Mouse (Mus musculus): ENCODE data around the gene Hs3st3a1. TPM values are rescaled to one million over a fixed set of nuclear protein-coding genes. Genes with fewer than 3 reads are reported as not detected.

Hs3st3a1 gene
- total RNA-seq, 4 experiments from 2014 or later: 0.70 to 0.91 (median 0.77) TPM

DNA sequence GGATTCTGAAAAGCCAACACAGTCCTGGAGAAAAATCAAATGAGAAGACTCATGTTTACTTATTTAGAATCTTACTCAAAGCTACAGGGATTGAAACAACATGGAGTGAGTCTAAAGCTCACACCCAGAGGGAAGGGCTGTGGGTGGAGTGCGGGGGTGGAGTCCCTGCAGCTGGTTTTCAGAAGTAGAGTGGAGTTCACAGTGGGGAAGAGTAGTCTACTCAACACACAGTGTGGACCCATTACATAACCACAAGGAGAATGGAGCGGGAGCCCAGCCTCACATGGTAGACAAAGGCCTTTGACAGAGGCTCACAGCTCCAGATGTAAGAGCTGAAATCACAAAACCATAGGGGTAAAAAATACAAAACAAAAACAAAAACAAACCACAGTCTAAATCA, 123.2 kb downstream of the Hs3st3a1 start:
- DNase-seq (ENCODE audit: low spot score in 2 of 2): no peak

DNA sequence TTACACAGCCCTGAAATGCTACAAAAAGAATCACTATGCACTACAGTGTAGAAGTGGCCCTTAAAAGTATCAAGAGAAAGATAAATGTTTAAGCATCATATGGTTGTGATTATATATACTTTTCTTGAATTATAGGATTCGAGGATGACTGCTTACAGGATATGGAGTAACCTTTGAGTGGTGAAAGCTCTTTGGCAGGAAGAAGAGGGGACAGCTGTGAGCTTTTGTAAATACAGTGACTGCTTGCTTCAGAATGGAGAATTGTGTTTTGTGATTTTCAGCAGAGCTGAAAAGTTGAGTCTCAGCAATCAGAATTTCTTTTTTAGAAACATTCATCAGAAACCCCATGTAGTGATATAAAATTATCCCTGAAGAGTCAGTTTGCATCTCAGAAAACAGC, 124.3 kb downstream of the Hs3st3a1 start:
- no peak for DNase-seq (ENCODE audit: low spot score in 2 of 2)

DNA sequence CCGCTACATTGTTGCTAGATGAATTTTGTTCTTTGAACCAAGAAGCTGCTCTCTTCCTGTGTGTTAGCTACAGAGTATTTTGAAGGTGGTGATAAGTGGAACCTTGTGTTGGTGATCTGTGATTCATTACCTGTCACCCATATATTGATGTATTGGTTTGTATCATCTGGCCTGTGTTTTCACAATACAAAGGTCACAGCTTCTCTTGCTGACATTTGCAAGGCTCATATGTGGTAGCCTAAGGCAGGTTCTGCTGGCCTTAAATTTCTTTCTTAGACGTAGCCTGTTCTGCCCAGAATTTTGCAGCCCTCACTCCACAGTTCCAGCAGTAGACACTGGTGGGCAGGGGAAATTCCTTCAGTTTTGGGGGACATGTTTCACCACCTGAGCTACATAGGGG, 125.3 kb downstream of the Hs3st3a1 start:
- no peak for DNase-seq (ENCODE audit: low spot score in 2 of 2)

DNA sequence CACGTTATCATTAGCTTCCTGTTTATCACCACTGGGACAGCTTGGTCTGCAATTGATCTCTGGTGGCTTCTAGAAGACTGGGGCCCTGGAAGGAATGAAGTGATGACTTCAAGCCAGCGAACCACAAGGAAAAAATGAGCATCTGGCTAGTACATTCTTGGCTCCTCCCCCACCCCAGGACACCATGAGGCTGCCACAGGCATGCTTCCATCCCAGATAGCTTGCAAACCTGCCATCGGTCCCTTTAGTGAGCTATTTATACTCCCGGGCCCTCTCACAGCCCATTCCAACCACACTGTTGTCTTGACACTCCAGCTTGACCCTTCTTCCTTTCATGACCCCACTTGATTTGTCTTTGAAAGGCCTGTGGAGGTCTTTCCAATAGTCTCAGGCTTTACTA, 127.6 kb downstream of the Hs3st3a1 start:
- no peak for DNase-seq (ENCODE audit: low spot score in 2 of 2)

Other genes starting within 250 kb of the Hs3st3a1 start
- 1 to 10 TPM in 1 of 4 experiments, under 1 TPM in 3; 0.29 to 1.0 (median 0.64) TPM for gene F930015N05Rik, start 1.3 kb downstream of the Hs3st3a1 start, total RNA-seq (2022)

All from layer of hippocampus, adult 8-10 months (tissue).